Mouse (Mus musculus) limb, embryonic 13.5 days (tissue): ENCODE results near the gene Tmem141. TPM values are rescaled to one million over a fixed set of nuclear protein-coding genes. Genes with fewer than 3 reads are reported as not detected.

Source experiments
- ATAC-seq: fragments of 200-750 bp; cut with Nextera tagmentation; 2 replicates; pipeline ENCODE4 v1.8.0; 2017; ENCODE audit warnings: low read depth, moderate number of reproducible peaks, moderate TSS enrichment; ENCODE audit not compliant: low FRiP score
- H3K27ac ChIP-seq: fragments of 300-500 bp; sonication (generic); 2 replicates; pipeline ENCODE4 v1.5.1; 2015; ENCODE audit warnings: inconsistent platforms, mild to moderate bottlenecking, moderate library complexity
- H3K27me3 ChIP-seq: fragments of 300-500 bp; sonication (generic); 2 replicates; pipeline ENCODE4 v1.6.1; 2015; ENCODE audit warnings: mild to moderate bottlenecking, inconsistent platforms
- H3K36me3 ChIP-seq: fragments of 300-500 bp; sonication (generic); 2 replicates; pipeline ENCODE4 v1.6.1; 2015; ENCODE audit warnings: inconsistent platforms, mild to moderate bottlenecking, moderate library complexity
- H3K4me1 ChIP-seq: fragments of 300-500 bp; sonication (generic); 2 replicates; pipeline ENCODE4 v1.6.1; 2015; ENCODE audit warnings: inconsistent platforms
- H3K4me2 ChIP-seq: fragments of 300-500 bp; sonication (generic); replicated peaks from 2 replicates; pipeline ENCODE4 v1.6.1; 2015; ENCODE audit warnings: inconsistent platforms, mild to moderate bottlenecking, moderate library complexity
- H3K4me3 ChIP-seq: fragments of 300-500 bp; sonication (generic); 2 replicates; pipeline ENCODE4 v1.5.1; 2015; ENCODE audit warnings: moderate library complexity, mild to moderate bottlenecking, inconsistent platforms
- H3K9ac ChIP-seq: fragments of 300-500 bp; sonication (generic); 2 replicates; pipeline ENCODE4 v1.6.1; 2015; ENCODE audit warnings: mild to moderate bottlenecking, inconsistent platforms
- H3K9me3 ChIP-seq: fragments of 300-500 bp; sonication (generic); 2 replicates; pipeline ENCODE4 v1.6.1; 2016; ENCODE audit warnings: inconsistent platforms
- WGBS: fragments of 180-500 bp; shearing (Covaris S2); methylation state at CpG from one replicate; pipeline ENCODE4 v1.1.7; 2015; 5-methylcytosine and 5-hydroxymethylcytosine counted together
- polyA plus RNA-seq: library from polyadenylated mRNA; unstranded; fragments of >200 nt; fragmentation: Nextera tagmentation; extraction: Ambion mirVana; gene quantifications from 2 replicates; pipeline ENCODE4 v1.2.1, GENCODE M21; 2015

Tmem141 gene
- polyA plus RNA-seq, 1 experiment from 2014 or later: 28.7 TPM

GRCm38 (mm10) chr2:25574579-25575431, 47.0 kb downstream of the Tmem141 start, which contains the start of the genes Mamdc4 and Phpt1:
Gene Mamdc4, minus strand, starts transcription at chr2:25574845.
Gene Phpt1, minus strand, starts transcription at chr2:25575224.
- Histone ChIP-seq H3K27ac (peak within 1 kb of the TSS; percentile 91), H3K4me1 (peaks cover 60% of the 10 kb centered on the region)

DNA sequence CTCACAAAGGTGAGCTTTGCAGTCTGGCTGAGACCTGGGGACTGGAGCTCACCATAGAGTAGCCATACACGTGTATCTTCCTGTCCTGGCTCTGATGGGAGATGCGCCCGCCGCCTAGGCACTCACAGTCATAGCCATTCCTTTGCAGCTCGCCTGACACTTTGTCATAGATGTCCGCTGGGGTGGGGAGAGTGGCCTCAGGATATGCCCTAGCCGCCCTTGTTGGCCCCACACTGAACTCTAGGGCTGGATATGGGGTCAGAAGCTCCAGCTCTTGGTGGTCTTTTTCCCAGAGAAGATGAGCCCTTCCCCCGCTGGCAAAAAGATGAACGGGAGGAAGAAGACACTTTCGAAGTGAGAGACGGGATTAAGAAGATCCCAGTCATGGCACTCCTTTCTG, 47.7 kb downstream of the Tmem141 start:
- Histone ChIP-seq H3K4me3 (peak overlapping the region; percentile 67), H3K4me2 (peak overlapping the region; percentile 97), H3K9ac (peak overlapping the region; percentile 73), H3K27ac (peak overlapping the region; percentile 83; the same call in 1 of the 2 replicates), H3K36me3 (peaks cover 42% of the 10 kb centered on the region), H3K4me1 (peaks cover 53% of the 10 kb centered on the region), H3K27me3 (peaks cover 34% of the 10 kb centered on the region), H3K9me3 (no peaks in the 10 kb centered on the region)
- 15% methylated on average over 11 of the region's 11 CpGs for WGBS
- no peak for ATAC-seq

More at GRCm38 (mm10) chr2:25574579-25575431, 47.0 kb downstream of the Tmem141 start, which contains the start of the genes Mamdc4 and Phpt1:
- Histone ChIP-seq H3K27me3 (peaks cover 40% of the 10 kb centered on the region), H3K9me3 (no peaks in the 10 kb centered on the region), H3K4me2 (peak within 1 kb of the TSS; percentile 97), H3K36me3 (peaks cover 35% of the 10 kb centered on the region), H3K9ac (peak within 1 kb of the TSS; percentile 73), H3K4me3 (peak within 1 kb of the TSS; percentile 67)
- ATAC-seq: peak; percentile 98
- under 1% methylated on average over 44 of the region's 45 CpGs for WGBS

- 97% methylated on average over 2 of the region's 2 CpGs for WGBS
- Histone ChIP-seq H3K27me3 (peaks cover 23% of the 10 kb centered on the region), H3K36me3 (peaks cover 52% of the 10 kb centered on the region), H3K4me2 (peak overlapping the region; percentile 97; the same call in 1 of the 2 replicates), H3K27ac (no peak overlapping the region), H3K4me3 (0 out of 2 replicates have a peak overlapping the region, but pooled peaks have one; percentile 67), H3K4me1 (peaks cover 42% of the 10 kb centered on the region), H3K9ac (peak overlapping the region; percentile 50), H3K9me3 (no peaks in the 10 kb centered on the region)
- ATAC-seq: no peak
Measured at GRCm38 (mm10) chr2:25573068-25573467, 48.7 kb downstream of the Tmem141 start.

GRCm38 (mm10) chr2:25571221-25571620, 50.6 kb downstream of the Tmem141 start:
- H3K9me3 ChIP-seq: no peaks in the 10 kb centered on the region
- H3K36me3 ChIP-seq: peaks cover 71% of the 10 kb centered on the region
- WGBS: 89% methylated on average over 4 of the region's 4 CpGs

More at GRCm38 (mm10) chr2:25571221-25571620, 50.6 kb downstream of the Tmem141 start:
- no peak overlapping the region for H3K27ac ChIP-seq
- H3K4me2 ChIP-seq: no peak overlapping the region
- peaks cover 25% of the 10 kb centered on the region for H3K4me1 ChIP-seq
- peaks cover 4% of the 10 kb centered on the region for H3K27me3 ChIP-seq
- H3K4me3 ChIP-seq: no peak overlapping the region
- no peak for ATAC-seq
- H3K9ac ChIP-seq: no peak overlapping the region; the same call in 1 of the 2 replicates

Other genes with a start within 250 kb of the Tmem141 start
- 43.4 and 45.5 TPM in 2 replicates for gene Sapcd2, start 249.7 kb downstream of the Tmem141 start, polyA plus RNA-seq
- 0.55 and 0.73 TPM in 2 replicates for gene Entpd2, start 226.1 kb downstream of the Tmem141 start, polyA plus RNA-seq
- 29.1 and 32.6 TPM in 2 replicates for gene Npdc1, start 222.7 kb downstream of the Tmem141 start, polyA plus RNA-seq
- 0.06 TPM in 1 of 2 replicates, not detected in the other for gene Fut7, start 198.7 kb downstream of the Tmem141 start, polyA plus RNA-seq
- 3.3 and 3.8 TPM in 2 replicates for gene Abca2, start 193.3 kb downstream of the Tmem141 start, polyA plus RNA-seq
- 2.2 and 2.5 TPM in 2 replicates for gene Clic3, start 165.2 kb downstream of the Tmem141 start, polyA plus RNA-seq
- 35.0 and 37.6 TPM in 2 replicates for gene Paxx, start 160.9 kb downstream of the Tmem141 start, polyA plus RNA-seq
- 0.80 and 2.5 TPM in 2 replicates for gene Ptgds, start 152.0 kb downstream of the Tmem141 start, polyA plus RNA-seq
- not detected in 2 replicates for gene Lcn12, start 128.1 kb downstream of the Tmem141 start, polyA plus RNA-seq
- 69.5 and 79.7 TPM in 2 replicates for gene Fbxw5, start 121.3 kb downstream of the Tmem141 start, polyA plus RNA-seq
- 5.5 and 7.2 TPM in 2 replicates for gene C8g, start 120.3 kb downstream of the Tmem141 start, polyA plus RNA-seq
- 37.3 and 40.6 TPM in 2 replicates for gene Traf2, start 75.1 kb downstream of the Tmem141 start, polyA plus RNA-seq
- gene Edf1, start 64.2 kb downstream of the Tmem141 start, polyA plus RNA-seq: 330 TPM in 2 replicates
- 4.9 and 5.8 TPM in 2 replicates for gene Mamdc4, start 47.2 kb downstream of the Tmem141 start, polyA plus RNA-seq
- 163 and 177 TPM in 2 replicates for gene Phpt1, start 46.8 kb downstream of the Tmem141 start, polyA plus RNA-seq
- gene Ajm1, start 40.2 kb downstream of the Tmem141 start, polyA plus RNA-seq: 0.85 and 1.0 TPM in 2 replicates
- gene Rabl6, start 13.5 kb downstream of the Tmem141 start, polyA plus RNA-seq: 76.9 and 83.8 TPM in 2 replicates
- 0.18 and 0.36 TPM in 2 replicates for gene Ccdc183, start 4.3 kb downstream of the Tmem141 start, polyA plus RNA-seq
- gene Fcna, start 6.0 kb upstream of the Tmem141 start, polyA plus RNA-seq: 0.98 and 1.8 TPM in 2 replicates
- gene Lcn8, start 31.1 kb upstream of the Tmem141 start, polyA plus RNA-seq: 0.24 TPM in 1 of 2 replicates, not detected in the other
- gene Lcn5, start 35.9 kb upstream of the Tmem141 start, polyA plus RNA-seq: not detected in 2 replicates
- not detected in 2 replicates for gene Lcn6, start 54.8 kb upstream of the Tmem141 start, polyA plus RNA-seq
- gene Lcn10, start 60.7 kb upstream of the Tmem141 start, polyA plus RNA-seq: not detected in 2 replicates
- gene Obp2a, start 78.0 kb upstream of the Tmem141 start, polyA plus RNA-seq: not detected in 2 replicates
- 98.8 and 99.8 TPM in 2 replicates for gene Bmyc, start 84.7 kb upstream of the Tmem141 start, polyA plus RNA-seq
- not detected in 2 replicates for gene Obp2b, start 115.0 kb upstream of the Tmem141 start, polyA plus RNA-seq
- gene Lcn3, start 143.6 kb upstream of the Tmem141 start, polyA plus RNA-seq: not detected in 2 replicates
- not detected in 2 replicates for gene Lcn11, start 155.0 kb upstream of the Tmem141 start, polyA plus RNA-seq
- not detected in 2 replicates for gene Gm13539, start 160.3 kb upstream of the Tmem141 start, polyA plus RNA-seq
- not detected in 2 replicates for gene Glt6d1, start 193.8 kb upstream of the Tmem141 start, polyA plus RNA-seq
- gene Lcn9, start 201.1 kb upstream of the Tmem141 start, polyA plus RNA-seq: not detected in 2 replicates
- gene Sohlh1, start 225.2 kb upstream of the Tmem141 start, polyA plus RNA-seq: 0.14 and 0.29 TPM in 2 replicates
- 0.61 and 0.84 TPM in 2 replicates for gene Kcnt1, start 241.7 kb upstream of the Tmem141 start, polyA plus RNA-seq